ENCODE assay signal across 8 mouse cellular contexts in genomic region chr16:8806703-8807102, GRCm38 (mm10). TPM values are rescaled to one million over a fixed set of nuclear protein-coding genes. Genes with fewer than 3 reads are reported as not detected.
DNase-seq lines count a peak whose midpoint lies in the region; TF ChIP-seq lines count a peak whose summit lies in the region.

No protein-coding gene starts in this region.

- H3K27me3 ChIP-seq in heart, adult 2 months (ENCODE audit: control insufficient read depth, insufficient read depth, low read length) = no peaks in the 10 kb centered on the region
- no peaks in the 10 kb centered on the region for H3K27me3 ChIP-seq in embryonic facial prominence, embryonic 10.5 days (replicated peaks; ENCODE audit: low read depth, poor library complexity, severe bottlenecking)

- 0 out of 2 replicates have a peak, but pooled peaks have one; percentile 44 for TF ChIP-seq EP300 in heart, adult 2 months (IDR thresholded peaks at IDR 0.05; ENCODE audit: insufficient read depth, low read depth, low read length)

- H3K9ac ChIP-seq in heart, adult 2 months (ENCODE audit: low read depth, low read length) = no peak overlapping the region

- no peak overlapping the region for H3K4me3 ChIP-seq in heart, adult 2 months
- H3K4me3 ChIP-seq in embryonic facial prominence, embryonic 10.5 days = no peak overlapping the region

- WGBS in heart, adult 2 months = 24% methylated on average over 4 of the region's 4 CpGs
- WGBS in embryonic facial prominence, embryonic 10.5 days = 19% methylated on average over 4 of the region's 4 CpGs

- no peak for TF ChIP-seq POLR2A in heart, adult 2 months (IDR thresholded peaks at IDR 0.05; ENCODE audit: insufficient read depth, low read depth, low read length)

- no peaks in the 10 kb centered on the region for H3K9me3 ChIP-seq in embryonic facial prominence, embryonic 10.5 days

- peak; percentile 7 to 51 for DNase-seq in heart, adult 2 months
- no peak for DNase-seq in heart, adult 9 months (ENCODE audit: low spot score in 2 of 2)
- peak; percentile 21 for DNase-seq in urinary bladder, postnatal 25 days (ENCODE audit: low spot score)
- no peak for DNase-seq in urinary bladder, postnatal 10 days (ENCODE audit: low spot score)
- DNase-seq in embryonic facial prominence, embryonic 10.5 days (ENCODE audit: low spot score) = peak; percentile 58
- peak; percentile 55 for DNase-seq in mesoderm, embryonic 11.5 days (ENCODE audit: low read depth, low spot score)
- no peak for DNase-seq in urinary bladder, adult 2 months (ENCODE audit: low spot score)
- no peak for DNase-seq in left cerebral cortex, adult 18-20 months (ENCODE audit: low spot score in 2 of 2)

- no peaks in the 10 kb centered on the region for H3K4me1 ChIP-seq in heart, adult 2 months (ENCODE audit: control insufficient read depth, insufficient read depth, low read length)
- no peaks in the 10 kb centered on the region for H3K4me1 ChIP-seq in embryonic facial prominence, embryonic 10.5 days

- no peaks in the 10 kb centered on the region for H3K36me3 ChIP-seq in heart, adult 2 months (ENCODE audit: control insufficient read depth, insufficient read depth, low read length)
- H3K36me3 ChIP-seq in embryonic facial prominence, embryonic 10.5 days (replicated peaks) = no peaks in the 10 kb centered on the region

- no peak overlapping the region for H3K27ac ChIP-seq in heart, adult 2 months
- no peak overlapping the region for H3K27ac ChIP-seq in embryonic facial prominence, embryonic 10.5 days (replicated peaks)

- intact Hi-C loops in heart, adult 2 months (cut with DNase I) = loop anchor here (1.0 kb wide), 1 partner anchor 63 kb away; no protein-coding TSS in a partner anchor

- peak; percentile 87 for TF ChIP-seq CTCF in heart, adult 2 months (IDR thresholded peaks at IDR 0.05)

- H3K79me2 ChIP-seq in heart, adult 2 months (replicated peaks; ENCODE audit: control insufficient read depth, insufficient read depth, low read length) = no peaks in the 10 kb centered on the region

RNA-seq across cellular contexts. Expression of gene Usp7, which starts 14.6 kb away (rescaled TPM):
- 10 to 100 TPM; 45.6 to 49.0 TPM for total RNA-seq in heart, adult 2 months (2021)
- polyA plus RNA-seq in heart, adult 2 months (2012; rRNA removed) = 19.4 and 30.7 TPM in 2 replicates
- 29.2 and 31.6 TPM in 2 replicates for polyA plus RNA-seq in embryonic facial prominence, embryonic 10.5 days (2016; fragmentation: Nextera tagmentation; extraction: Ambion mirVana)
- 61.8 and 67.7 TPM in 2 replicates for polyA plus RNA-seq in urinary bladder, adult 2 months (2012; rRNA removed)
- 100 to 1,000 TPM; 160 to 165 TPM for total RNA-seq in left cerebral cortex, adult 18-20 months (2021)

RNA-seq across cellular contexts. Expression of gene 1810013L24Rik, which starts 23.2 kb away (rescaled TPM):
- total RNA-seq in heart, adult 2 months (2021) = 100 to 1,000 TPM in 1 of 2 experiments, 10 to 100 TPM in 1; 93.2 to 133 TPM
- polyA plus RNA-seq in heart, adult 2 months (2012; rRNA removed) = 29.2 and 57.0 TPM in 2 replicates
- polyA plus RNA-seq in embryonic facial prominence, embryonic 10.5 days (2016; fragmentation: Nextera tagmentation; extraction: Ambion mirVana) = 19.2 and 19.9 TPM in 2 replicates
- 38.5 and 48.2 TPM in 2 replicates for polyA plus RNA-seq in urinary bladder, adult 2 months (2012; rRNA removed)
- 100 to 1,000 TPM; 100 to 105 TPM for total RNA-seq in left cerebral cortex, adult 18-20 months (2021)

Comparison
In these comparisons a context has a peak if more than half of its experiments do, and no peak if none do; other contexts are left out.
1. DNase-seq: peak in heart, adult 2 months (2 of 2), urinary bladder, postnatal 25 days (single experiment), embryonic facial prominence, embryonic 10.5 days (single experiment) and mesoderm, embryonic 11.5 days (single experiment); none in heart, adult 9 months (0 of 2), urinary bladder, postnatal 10 days (single experiment), urinary bladder, adult 2 months (single experiment) and left cerebral cortex, adult 18-20 months (0 of 2).